Mouse (Mus musculus): Measurements from ENCODE around the gene Ms4a14. TPM values are rescaled to one million over a fixed set of nuclear protein-coding genes. Genes with fewer than 3 reads are reported as not detected.
"Not testable (repeated sequence)": the region's sequence is repeated elsewhere in the genome, so short reads cannot be mapped to it uniquely, and the experiment has no call there.

Ms4a14 gene
- total and polyA plus RNA-seq, 3 experiments: not detected

DNA sequence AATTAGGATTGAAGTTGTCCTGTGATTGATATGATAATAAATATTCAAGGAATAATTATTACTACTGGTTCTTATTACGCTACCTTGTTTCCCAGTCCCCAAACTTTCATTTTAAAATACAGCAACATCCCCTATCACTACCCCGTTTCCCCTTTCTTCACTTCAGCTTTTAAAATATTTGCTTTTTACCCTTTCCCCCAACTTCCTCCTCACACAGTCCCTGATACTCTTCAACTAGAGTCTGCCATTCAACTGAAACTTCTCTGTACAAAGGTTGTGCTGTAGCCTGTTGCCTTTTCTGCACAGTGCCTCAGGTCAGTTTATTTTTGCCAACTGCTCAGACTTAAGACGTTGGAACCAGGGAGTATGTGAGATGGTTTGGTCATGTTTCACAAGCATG is 50.7 kb downstream of the Ms4a14 start:
- Histone ChIP-seq H3K27ac (ENCODE audit: control insufficient read depth, low read depth, low read length) (no peak overlapping the region), H3K9ac (ENCODE audit: control insufficient read depth, low read depth, low read length, poor library complexity, severe bottlenecking) (no peak overlapping the region), H3K4me1 (ENCODE audit: control insufficient read depth in 1 of 2, insufficient read depth in 2 of 2, low read length in 2 of 2) (no peaks in the 10 kb centered on the region), H3K36me3 (ENCODE audit: control insufficient read depth in 1 of 2, insufficient read depth in 2 of 2, low read length in 2 of 2) (no peaks in the 10 kb centered on the region), H3K4me3 (ENCODE audit: control insufficient read depth in 1 of 2, insufficient read depth in 1 of 2, low read depth in 2 of 2, low read length in 2 of 2) (no peak overlapping the region), H3K27me3 (ENCODE audit: control insufficient read depth in 1 of 2, insufficient read depth in 2 of 2, low read length in 2 of 2) (no peaks in the 10 kb centered on the region), H3K79me2 (ENCODE audit: control insufficient read depth, insufficient read depth, low read length, poor library complexity) (no peaks in the 10 kb centered on the region), H3K9me3 (replicated peaks; ENCODE audit: insufficient read depth, low read length) (no peaks in the 10 kb centered on the region)
- no peak for DNase-seq (ENCODE audit: low read depth, low spot score)
- TF ChIP-seq NELFE (IDR thresholded peaks at IDR 0.05; ENCODE audit: low read depth, low read length) (no peak), MYB (IDR thresholded peaks at IDR 0.05; ENCODE audit: low read depth, low read length) (no peak), SMC3 (IDR thresholded peaks at IDR 0.05; ENCODE audit: low read depth, low read length) (no peak), HCFC1 (IDR thresholded peaks at IDR 0.05; ENCODE audit: low read depth, low read length) (no peak), MXI1 (IDR thresholded peaks at IDR 0.05; ENCODE audit: low read depth, low read length) (no peak), ZC3H11A (IDR thresholded peaks at IDR 0.05; ENCODE audit: low read depth, low read length) (no peak), UBTF (IDR thresholded peaks at IDR 0.05; ENCODE audit: borderline replicate concordance, insufficient read depth, low read depth, low read length) (no peak), TBP (IDR thresholded peaks at IDR 0.05; ENCODE audit: low read depth, low read length) (no peak), SIN3A (IDR thresholded peaks at IDR 0.05; ENCODE audit: low read length) (no peak)

DNA sequence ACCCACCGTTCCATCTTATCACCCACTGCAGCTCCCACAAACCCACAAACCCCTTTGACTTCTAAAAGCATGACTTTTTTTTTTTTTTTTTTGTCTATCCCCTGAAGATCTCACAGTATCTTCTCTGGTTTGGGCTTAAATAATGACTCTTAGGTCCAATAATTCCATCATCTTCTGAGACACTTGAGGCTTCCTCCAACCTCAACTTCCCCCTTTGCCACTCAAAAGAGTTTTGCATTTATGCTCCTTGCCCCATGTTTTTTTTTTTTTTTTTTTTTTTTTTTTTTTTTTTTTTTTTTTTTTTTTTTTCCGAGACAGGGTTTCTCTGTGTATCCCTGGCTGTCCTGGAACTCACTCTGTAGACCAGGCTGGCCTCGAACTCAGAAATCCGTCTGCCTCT is 51.3 kb downstream of the Ms4a14 start:
- not testable (repeated sequence) for H3K9ac ChIP-seq (ENCODE audit: control insufficient read depth, low read depth, low read length, poor library complexity, severe bottlenecking); H3K4me3 ChIP-seq (ENCODE audit: control insufficient read depth in 1 of 2, insufficient read depth in 1 of 2, low read depth in 2 of 2, low read length in 2 of 2); H3K9me3 ChIP-seq (replicated peaks; ENCODE audit: insufficient read depth, low read length); H3K79me2 ChIP-seq (ENCODE audit: control insufficient read depth, insufficient read depth, low read length, poor library complexity); H3K27me3 ChIP-seq (ENCODE audit: control insufficient read depth in 1 of 2, insufficient read depth in 2 of 2, low read length in 2 of 2); DNase-seq (ENCODE audit: low read depth, low spot score); H3K36me3 ChIP-seq (ENCODE audit: control insufficient read depth in 1 of 2, insufficient read depth in 2 of 2, low read length in 2 of 2); H3K4me1 ChIP-seq (ENCODE audit: control insufficient read depth in 1 of 2, insufficient read depth in 2 of 2, low read length in 2 of 2); H3K27ac ChIP-seq (ENCODE audit: control insufficient read depth, low read depth, low read length)

DNA sequence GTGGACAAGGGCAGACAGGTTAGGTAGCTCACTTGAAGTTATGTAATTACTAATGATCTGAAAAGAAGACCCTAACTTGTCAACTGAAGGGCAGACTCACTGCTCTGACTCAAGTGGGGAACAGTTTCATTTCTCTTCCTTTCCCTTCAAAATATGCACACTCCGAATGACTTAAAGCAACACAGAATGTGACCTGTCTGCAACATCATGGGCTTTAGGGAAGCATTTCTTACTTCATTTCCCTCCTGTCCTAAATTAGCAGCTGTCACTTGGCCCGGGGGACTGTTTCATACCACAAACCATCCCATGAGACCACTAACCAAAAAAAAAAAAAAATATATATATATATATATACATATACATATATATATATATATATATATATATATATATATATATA is 52.7 kb downstream of the Ms4a14 start:
- no peak for TF ChIP-seq RCOR1 (IDR thresholded peaks at IDR 0.05; ENCODE audit: low read depth, low read length)
- no peak for TF ChIP-seq NELFE (IDR thresholded peaks at IDR 0.05; ENCODE audit: low read depth, low read length)
- TF ChIP-seq CTCF (IDR thresholded peaks at IDR 0.05 in 2 of 3, conservative IDR thresholded peaks at IDR 0.05 in 1 of 3; ENCODE audit: control insufficient read depth in 1 of 3, insufficient read depth in 1 of 3, low read depth in 2 of 3, low read length in 3 of 3, poor library complexity in 1 of 3, severe bottlenecking in 1 of 3): no peak
- TF ChIP-seq KAT2A (conservative IDR thresholded peaks at IDR 0.05; ENCODE audit: low read depth, low read length): no peak
- no peak for TF ChIP-seq UBTF (IDR thresholded peaks at IDR 0.05; ENCODE audit: borderline replicate concordance, insufficient read depth, low read depth, low read length)
- no peak for TF ChIP-seq MYB (IDR thresholded peaks at IDR 0.05; ENCODE audit: low read depth, low read length)
- no peak for TF ChIP-seq TAL1 (IDR thresholded peaks at IDR 0.05; ENCODE audit: low read length)
- no peak for TF ChIP-seq POLR2AphosphoS2 (IDR thresholded peaks at IDR 0.05; ENCODE audit: low read length)
- no peak for TF ChIP-seq ZNF384 (IDR thresholded peaks at IDR 0.05; ENCODE audit: low read depth, low read length)
- no peak for TF ChIP-seq RAD21 (IDR thresholded peaks at IDR 0.05; ENCODE audit: low read depth, low read length)
- TF ChIP-seq MXI1 (IDR thresholded peaks at IDR 0.05; ENCODE audit: low read depth, low read length): no peak
- no peak for TF ChIP-seq MAZ (IDR thresholded peaks at IDR 0.05; ENCODE audit: low read depth, low read length)
- TF ChIP-seq MAX (IDR thresholded peaks at IDR 0.05; ENCODE audit: low read length): no peak
- no peak for TF ChIP-seq JUND (IDR thresholded peaks at IDR 0.05; ENCODE audit: low read depth, low read length)
- no peaks in the 10 kb centered on the region for H3K36me3 ChIP-seq (ENCODE audit: control insufficient read depth in 1 of 2, insufficient read depth in 2 of 2, low read length in 2 of 2)
- no peaks in the 10 kb centered on the region for H3K9me3 ChIP-seq (replicated peaks; ENCODE audit: insufficient read depth, low read length)
- H3K79me2 ChIP-seq (ENCODE audit: control insufficient read depth, insufficient read depth, low read length, poor library complexity): no peaks in the 10 kb centered on the region
- no peaks in the 10 kb centered on the region; a peak in 1 of 4 replicates for H3K27me3 ChIP-seq (ENCODE audit: control insufficient read depth in 1 of 2, insufficient read depth in 2 of 2, low read length in 2 of 2)
- no peak overlapping the region for H3K27ac ChIP-seq (ENCODE audit: control insufficient read depth, low read depth, low read length)
- no peaks in the 10 kb centered on the region for H3K4me1 ChIP-seq (ENCODE audit: control insufficient read depth in 1 of 2, insufficient read depth in 2 of 2, low read length in 2 of 2)
- DNase-seq (ENCODE audit: low read depth, low spot score): no peak
- H3K9ac ChIP-seq (ENCODE audit: control insufficient read depth, low read depth, low read length, poor library complexity, severe bottlenecking): no peak overlapping the region
- H3K4me3 ChIP-seq (ENCODE audit: control insufficient read depth in 1 of 2, insufficient read depth in 1 of 2, low read depth in 2 of 2, low read length in 2 of 2): no peak overlapping the region
